Mouse (Mus musculus): ENCODE measurements at regions not wholly inside any gene's neighbourhood (a gene's known extent, or its start where the extent isn't known, plus 50 kb on each side); places are given as distances from the start of the nearest gene placed in this dataset.

DNA sequence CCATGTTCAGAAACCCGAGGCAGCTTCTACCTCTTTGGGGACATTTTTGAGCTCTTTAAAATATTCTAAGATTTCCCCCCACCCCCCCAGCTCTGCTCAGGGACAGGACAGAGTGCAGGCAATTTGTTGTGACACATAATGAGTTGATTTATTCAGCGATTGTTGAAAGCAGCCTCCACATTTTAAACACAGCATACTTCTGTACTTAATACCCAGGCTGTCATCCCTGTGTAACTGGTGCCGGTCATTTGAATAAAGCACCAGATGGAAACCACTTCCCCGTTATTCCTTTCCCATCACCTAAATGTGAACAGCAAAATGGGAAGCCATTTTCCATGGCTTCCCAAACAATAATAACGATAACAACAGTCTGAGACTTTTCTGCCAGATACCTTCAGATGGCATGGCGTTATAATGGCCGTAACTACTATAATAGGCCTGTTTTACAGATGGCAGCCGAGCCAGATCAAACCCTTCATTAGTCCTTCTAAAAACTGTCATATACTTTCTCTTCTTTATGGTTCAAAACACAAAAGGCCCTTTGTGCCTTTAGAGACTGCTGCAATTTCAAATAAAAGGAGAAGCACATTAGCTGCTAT is 160.7 kb upstream of the Bmper start:
- TF ChIP-seq CTCF (IDR thresholded peaks at IDR 0.05; ENCODE audit: borderline replicate concordance, insufficient read depth, low read length), result no peak
- no peak for TF ChIP-seq POLR2A (IDR thresholded peaks at IDR 0.05; ENCODE audit: low read depth, low read length)
